Mouse (Mus musculus) heart, adult 8-10 months (tissue): Measurements from ENCODE around the gene Ankrd34a. TPM values are rescaled to one million over a fixed set of nuclear protein-coding genes. Genes with fewer than 3 reads are reported as not detected.

Source experiments
- DNase-seq: peaks from one replicate; pipeline ENCODE4 v3.0.0; 2022; ENCODE audit warnings: low spot score
- total RNA-seq, 4 experiments: library from RNA; stranded (reverse); gene quantifications; 2 replicates each; pipeline ENCODE4 v1.2.4; 2022

Gene Ankrd34a
- total RNA-seq, result 1 to 10 TPM; 1.1 to 2.5 (median 2.0) TPM

DNA sequence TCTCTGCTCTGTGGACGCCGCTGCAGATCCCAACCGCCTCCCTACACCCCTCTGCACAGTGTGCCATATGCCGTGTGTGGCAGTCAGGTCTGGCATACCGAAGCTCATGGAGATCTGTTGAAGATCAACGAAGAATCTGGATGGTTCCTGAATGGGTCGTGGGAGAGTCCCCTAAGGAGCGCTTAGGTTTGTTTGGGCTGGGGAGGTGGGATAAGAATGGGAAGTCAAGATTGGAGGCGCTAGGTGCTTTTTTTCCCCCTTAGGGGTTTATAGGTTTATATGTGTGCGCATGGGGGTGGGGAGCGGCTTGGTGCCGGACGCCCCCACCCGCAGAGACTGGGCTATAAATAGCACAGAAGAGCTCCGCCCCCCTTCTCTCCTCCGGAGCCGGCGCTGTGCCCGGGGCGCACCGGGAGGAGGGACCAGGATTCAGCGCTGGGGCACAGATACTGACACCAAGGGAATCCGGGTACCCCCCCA lies at the start of gene Ankrd34a:
Gene Ankrd34a (plus strand): TSS at position 409 of the 480 bp plus-strand sequence.
- DNase-seq, result peak; percentile 50

GRCm38 (mm10) chr3:96546880-96547279 lies 49.6 kb upstream of the Ankrd34a start:
- DNase-seq, result no peak

DNA sequence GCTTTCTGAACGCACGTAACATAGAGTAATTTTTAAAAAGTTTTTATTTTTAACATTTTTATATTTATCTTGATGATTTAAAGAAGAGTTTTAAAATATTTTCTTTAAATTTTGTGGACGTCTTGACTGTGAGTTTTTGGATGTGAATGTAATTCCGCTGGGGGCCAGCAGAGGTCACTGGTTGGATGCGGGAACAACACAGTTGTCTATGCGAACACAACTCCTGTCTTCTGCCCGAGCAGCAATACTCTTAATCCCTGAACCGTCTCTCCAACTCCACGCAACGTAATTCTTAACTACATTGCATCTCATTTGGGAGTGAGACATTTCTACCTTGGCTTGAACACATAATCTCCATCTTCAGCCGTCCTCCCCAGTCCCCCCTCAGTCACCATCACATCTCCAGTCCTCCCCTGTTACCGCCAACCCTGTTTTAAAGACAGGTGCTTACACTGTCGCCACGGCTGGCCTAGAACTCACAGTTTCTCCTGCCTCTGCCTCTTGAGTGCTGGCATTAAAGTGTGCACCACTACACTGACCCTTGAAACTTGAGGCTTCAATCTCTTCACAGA lies 49.0 kb upstream of the Ankrd34a start:
- no peak for DNase-seq

GRCm38 (mm10) chr3:96548824-96549223 lies 47.6 kb upstream of the Ankrd34a start:
- no peak for DNase-seq

DNA sequence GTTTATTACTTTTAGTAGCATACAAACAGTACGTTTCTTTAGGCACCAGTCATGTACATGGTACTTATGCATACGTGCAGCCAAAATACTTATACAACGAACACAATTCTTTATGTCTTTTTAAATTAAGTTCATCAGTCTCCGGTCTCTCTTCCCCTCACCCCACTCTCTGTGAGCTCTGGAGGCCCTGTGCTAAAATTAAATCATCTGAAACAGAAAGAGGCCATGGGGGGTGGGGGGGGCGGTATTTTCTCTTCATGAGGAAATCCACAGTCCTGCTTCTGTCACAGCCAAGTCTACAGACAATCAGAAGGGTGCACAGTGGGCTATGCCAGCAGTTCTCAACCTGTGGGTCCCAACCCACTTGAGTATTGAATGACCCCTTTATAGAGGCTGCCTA lies 47.1 kb upstream of the Ankrd34a start:
- no peak for DNase-seq

DNA sequence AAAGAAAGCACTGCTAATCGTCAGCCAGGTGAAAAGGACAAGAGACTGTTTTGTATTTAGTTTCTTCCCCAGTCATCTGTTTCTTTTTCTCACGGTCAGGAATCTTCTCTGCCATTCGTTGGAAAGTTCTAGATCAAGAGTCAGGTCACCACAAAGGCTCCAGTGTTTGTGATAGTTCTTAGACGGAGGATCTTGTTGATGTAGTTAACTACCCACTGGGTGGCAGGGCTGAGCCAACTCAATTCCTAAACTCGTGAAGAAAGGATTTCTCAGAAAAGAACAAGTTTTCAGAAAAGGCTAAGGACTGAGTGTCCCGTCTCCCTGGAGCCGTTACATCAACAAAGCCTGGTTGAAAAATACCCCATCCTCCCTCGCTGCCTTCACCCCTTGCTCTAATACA lies 45.2 kb upstream of the Ankrd34a start:
- DNase-seq, result no peak

DNA sequence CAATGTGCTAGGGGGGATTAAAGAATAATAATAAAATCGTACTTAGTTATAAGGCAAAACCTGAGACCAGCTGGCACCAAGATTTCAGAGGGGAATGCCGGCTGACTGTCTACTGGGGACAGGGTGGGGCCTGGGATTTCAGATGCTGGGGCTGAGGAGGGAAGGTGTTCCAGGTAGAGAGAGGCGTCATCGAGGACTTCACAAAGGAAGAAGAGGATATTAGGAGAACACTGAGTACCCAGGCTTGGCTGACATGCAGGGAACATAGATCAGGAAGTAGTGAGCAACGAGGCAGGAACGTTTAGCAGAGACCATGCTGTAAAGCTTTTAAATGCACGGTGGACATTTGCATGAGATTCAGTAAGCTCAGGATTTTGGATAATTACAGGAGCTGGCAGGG lies 44.5 kb upstream of the Ankrd34a start:
- DNase-seq, result no peak

DNA sequence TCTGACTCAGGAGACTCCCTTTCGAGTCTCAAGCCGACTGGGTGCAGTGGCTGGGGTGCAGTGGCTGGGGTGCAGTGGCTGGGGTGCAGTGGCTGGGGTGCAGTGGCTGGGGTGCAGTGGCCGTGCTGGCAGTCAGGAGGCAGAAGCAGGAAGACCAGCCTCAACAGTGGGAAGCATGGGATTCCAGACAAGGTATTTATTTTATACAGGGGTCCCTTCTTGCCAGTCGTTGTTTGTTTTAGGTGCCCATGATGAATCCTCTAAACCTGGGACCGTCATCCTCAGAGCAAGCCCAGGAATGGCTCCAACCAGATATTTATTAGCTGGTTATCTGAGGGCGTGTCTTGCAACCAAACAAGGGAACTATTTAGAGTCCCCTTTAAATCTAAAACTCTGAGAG lies 42.8 kb upstream of the Ankrd34a start:
- no peak for DNase-seq

- DNase-seq, result no peak
Measured at GRCm38 (mm10) chr3:96554251-96554650, 42.2 kb upstream of the Ankrd34a start.

GRCm38 (mm10) chr3:96555041-96555596 lies 41.3 kb upstream of the Ankrd34a start:
- peak; percentile 92 for DNase-seq

DNA sequence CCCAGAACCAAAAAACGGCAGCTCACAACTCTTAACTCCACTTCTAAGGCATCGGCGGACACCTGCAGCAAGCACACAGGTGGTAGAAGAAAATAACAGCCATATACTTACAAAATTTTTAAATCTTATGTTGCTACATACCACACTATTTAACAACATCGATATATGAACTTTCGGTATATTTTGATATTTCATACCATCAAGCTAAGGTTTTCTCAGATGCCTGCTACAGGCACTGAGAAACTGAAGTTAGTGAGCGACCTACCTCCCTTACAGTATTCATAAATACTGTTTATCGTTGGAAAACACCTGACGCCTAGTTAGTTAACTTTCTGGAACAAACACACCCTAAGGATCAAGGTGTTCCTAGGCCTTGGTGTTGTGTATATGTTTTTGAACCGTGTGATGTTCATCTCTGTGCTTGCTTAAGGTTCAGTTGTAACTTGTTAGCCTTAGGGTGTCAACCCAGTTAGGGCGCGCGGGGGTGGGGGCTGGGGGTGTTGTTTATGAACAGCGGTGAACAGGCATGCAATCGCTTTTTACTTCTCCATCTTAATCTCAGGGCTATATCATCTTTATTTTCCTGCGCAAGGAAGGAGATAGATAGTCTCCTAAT lies 40.3 kb upstream of the Ankrd34a start:
- no peak for DNase-seq

GRCm38 (mm10) chr3:96556651-96557635 lies 39.5 kb upstream of the Ankrd34a start:
- no peak for DNase-seq

- DNase-seq, result peak; percentile 100
Measured at GRCm38 (mm10) chr3:96557694-96558093, 38.7 kb upstream of the Ankrd34a start, which contains the start of gene Txnip. Txnip (plus strand) TSS chr3:96557957.

DNA sequence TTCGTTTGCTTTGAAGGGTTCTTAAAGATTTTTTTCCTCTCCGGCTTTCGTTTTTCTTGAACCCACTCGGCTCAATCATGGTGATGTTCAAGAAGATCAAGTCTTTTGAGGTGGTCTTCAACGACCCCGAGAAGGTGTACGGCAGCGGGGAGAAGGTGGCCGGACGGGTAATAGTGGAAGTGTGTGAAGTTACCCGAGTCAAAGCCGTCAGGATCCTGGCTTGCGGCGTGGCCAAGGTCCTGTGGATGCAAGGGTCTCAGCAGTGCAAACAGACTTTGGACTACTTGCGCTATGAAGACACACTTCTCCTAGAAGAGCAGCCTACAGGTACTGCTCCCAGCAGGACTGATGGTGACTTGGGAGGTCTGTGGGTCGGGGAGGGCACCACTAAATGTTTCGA lies 38.3 kb upstream of the Ankrd34a start:
- no peak for DNase-seq

DNA sequence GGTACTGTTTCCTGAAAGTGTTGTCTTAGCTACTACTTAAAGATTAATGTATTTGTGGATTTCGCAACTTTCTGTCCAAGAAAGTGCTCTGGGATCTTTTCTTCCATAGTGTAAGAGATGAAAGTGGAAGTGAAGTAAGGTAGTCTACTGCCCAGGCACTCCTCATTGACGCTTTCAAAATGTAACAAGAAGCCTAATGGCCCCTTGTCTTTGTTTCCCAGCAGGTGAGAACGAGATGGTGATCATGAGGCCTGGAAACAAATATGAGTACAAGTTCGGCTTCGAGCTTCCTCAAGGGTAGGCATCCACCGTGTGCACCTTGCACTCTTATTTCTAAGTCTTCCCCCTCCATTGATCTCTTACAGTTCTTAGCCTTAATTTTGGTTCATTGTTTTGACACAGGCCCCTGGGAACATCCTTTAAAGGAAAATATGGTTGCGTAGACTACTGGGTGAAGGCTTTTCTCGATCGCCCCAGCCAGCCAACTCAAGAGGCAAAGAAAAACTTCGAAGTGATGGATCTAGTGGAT lies 37.7 kb upstream of the Ankrd34a start:
- no peak for DNase-seq

DNA sequence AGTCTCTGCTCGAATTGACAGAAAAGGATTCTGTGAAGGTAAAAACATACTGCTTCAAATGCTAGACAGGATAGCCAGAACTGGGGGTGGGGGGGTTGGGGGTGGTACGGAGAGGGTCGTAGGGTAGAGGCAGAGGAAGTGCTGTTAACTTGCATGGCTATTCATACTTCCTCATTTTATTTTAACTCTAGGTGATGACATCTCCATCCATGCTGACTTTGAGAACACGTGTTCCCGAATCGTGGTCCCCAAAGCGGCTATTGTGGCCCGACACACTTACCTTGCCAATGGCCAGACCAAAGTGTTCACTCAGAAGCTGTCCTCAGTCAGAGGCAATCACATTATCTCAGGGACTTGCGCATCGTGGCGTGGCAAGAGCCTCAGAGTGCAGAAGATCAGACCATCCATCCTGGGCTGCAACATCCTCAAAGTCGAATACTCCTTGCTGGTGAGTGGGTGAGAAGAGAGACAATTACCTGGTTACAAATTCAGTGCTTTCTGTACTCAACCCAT lies 37.0 kb upstream of the Ankrd34a start:
- DNase-seq, result no peak

DNA sequence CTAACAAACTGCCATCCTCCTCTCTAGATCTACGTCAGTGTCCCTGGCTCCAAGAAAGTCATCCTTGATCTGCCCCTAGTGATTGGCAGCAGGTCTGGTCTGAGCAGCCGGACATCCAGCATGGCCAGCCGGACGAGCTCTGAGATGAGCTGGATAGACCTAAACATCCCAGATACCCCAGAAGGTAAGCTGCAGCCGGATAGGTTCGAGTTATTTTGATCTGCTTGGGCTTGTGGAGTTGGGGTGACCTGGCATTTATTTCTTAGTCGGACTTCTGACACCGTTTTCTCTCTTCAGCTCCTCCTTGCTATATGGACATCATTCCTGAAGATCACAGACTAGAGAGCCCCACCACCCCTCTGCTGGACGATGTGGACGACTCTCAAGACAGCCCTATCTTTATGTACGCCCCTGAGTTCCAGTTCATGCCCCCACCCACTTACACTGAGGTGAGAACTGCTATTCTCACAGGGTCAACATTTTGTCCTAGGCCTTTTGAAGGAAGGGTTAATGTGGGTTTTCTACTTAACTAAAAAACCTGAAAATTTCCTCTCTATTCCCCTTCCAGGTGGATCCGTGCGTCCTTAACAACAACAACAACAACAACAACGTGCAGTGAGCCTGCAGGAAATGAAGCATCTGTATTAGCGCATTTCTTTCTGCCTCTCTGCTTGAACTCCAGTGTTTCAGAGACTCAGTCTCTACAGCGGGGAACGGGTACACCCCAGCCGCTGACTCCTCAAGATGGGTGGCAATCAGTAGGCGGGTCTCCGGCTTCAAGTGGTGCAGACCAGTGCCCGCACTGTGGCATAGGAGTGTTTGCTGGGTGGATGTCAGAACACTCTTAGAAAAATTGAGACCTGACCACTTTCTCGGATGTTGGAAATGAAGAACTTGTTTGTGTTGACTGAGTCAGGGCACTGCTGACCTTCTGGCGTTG lies 36.3 kb upstream of the Ankrd34a start:
- no peak for DNase-seq

GRCm38 (mm10) chr3:96560881-96561668 lies 35.4 kb upstream of the Ankrd34a start:
- no peak for DNase-seq

DNA sequence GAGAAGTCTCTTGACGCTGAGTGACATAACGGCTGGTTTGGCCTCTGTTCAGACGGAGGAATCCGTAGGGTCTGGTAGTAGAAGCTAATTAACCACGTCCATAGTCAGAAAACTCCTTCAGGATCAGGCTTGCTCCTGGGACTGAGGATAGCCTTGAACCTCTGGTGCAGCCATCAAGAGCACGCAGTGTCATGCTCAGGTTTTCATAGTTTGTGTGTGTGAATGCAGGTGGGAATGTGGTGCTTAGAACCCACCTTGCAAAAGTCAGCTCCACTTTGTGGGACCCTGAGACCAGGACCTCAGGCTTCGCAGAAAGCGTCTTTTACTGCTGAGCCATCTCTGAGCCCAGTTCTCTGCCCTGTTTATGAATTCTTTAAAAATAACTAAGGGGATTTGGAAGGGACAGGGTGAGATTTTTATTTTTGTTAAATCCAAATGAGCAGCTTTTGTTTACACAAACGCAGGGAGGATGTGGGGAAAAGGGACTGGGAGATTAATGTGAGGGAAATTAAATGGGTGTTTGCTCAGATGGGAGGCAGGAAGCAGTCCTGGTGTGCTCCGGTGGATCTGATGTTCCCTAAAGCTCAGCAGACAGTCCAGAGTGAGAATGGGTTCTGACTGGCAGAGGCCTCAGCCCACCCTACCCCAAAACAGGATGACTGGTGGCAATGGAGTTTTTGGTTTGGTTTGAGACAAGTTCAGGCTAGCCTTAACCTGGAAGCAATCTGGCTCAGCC lies 34.3 kb upstream of the Ankrd34a start:
- no peak for DNase-seq
